Comparison of ENCODE assay signal across 13 mouse cellular contexts in genomic region chr14:33503311-33503710, GRCm38 (mm10). TPM values are rescaled to one million over a fixed set of nuclear protein-coding genes. Genes with fewer than 3 reads are reported as not detected.
"Had no signal": no experiment of that assay in that cellular context is flagged by ENCODE, and none has a peak within 500 bp of the region (broad histone marks: within the 10 kb centered on the region; RNA-seq: fewer than 3 reads in every experiment).

No protein-coding gene starts in this region.

- DNase-seq: retina, postnatal 1 day; right cerebral cortex, adult 18-20 months; right cerebral cortex, postnatal 14 days; right cerebral cortex, postnatal 25 days; right cerebral cortex, postnatal 4 days; spleen, adult 18-20 months; thymus, adult 18-20 months; thymus, adult 2 months; thymus, postnatal 14 days; thymus, postnatal 25 days; thymus, postnatal 36 days; thymus, postnatal 4 days had no signal

RNA-seq across cellular contexts. Expression of gene Frmpd2, which starts 31.8 kb away (rescaled TPM):
- total RNA-seq: neutrophil, adult 5-6 weeks had no signal
